Mouse (Mus musculus): ENCODE measurements around the gene Metap1. TPM values are rescaled to one million over a fixed set of nuclear protein-coding genes. Genes with fewer than 3 reads are reported as not detected.

The Metap1 gene
- polyA plus RNA-seq, 1 experiment, result 23.1 TPM

- Histone ChIP-seq H3K36me3 (ENCODE audit: control insufficient read depth, insufficient read depth, low read length) (no peaks in the 10 kb centered on the region), H3K4me3 (ENCODE audit: control insufficient read depth, insufficient read depth, low read length) (no peak overlapping the region), H3K27me3 (ENCODE audit: control insufficient read depth, insufficient read depth, low read length) (no peaks in the 10 kb centered on the region), H3K4me1 (replicated peaks; ENCODE audit: control insufficient read depth, insufficient read depth, low read length) (no peaks in the 10 kb centered on the region), H3K27ac (ENCODE audit: control insufficient read depth, insufficient read depth, low read length) (no peak overlapping the region)
- no peak for DNase-seq
- no peak for TF ChIP-seq POLR2A (IDR thresholded peaks at IDR 0.05; ENCODE audit: control insufficient read depth, extremely low read depth, insufficient read depth, low read length, poor library complexity)
- TF ChIP-seq CTCF (IDR thresholded peaks at IDR 0.05; ENCODE audit: borderline replicate concordance, control insufficient read depth, extremely low read depth, insufficient read depth, low read length, poor library complexity), result no peak
- WGBS, result 89% methylated on average over 2 of the region's 2 CpGs
Observed at GRCm38 (mm10) chr3:138423664-138424063, 65.7 kb downstream of the Metap1 start.

- Histone ChIP-seq H3K27me3 (ENCODE audit: control insufficient read depth, insufficient read depth, low read length) (no peaks in the 10 kb centered on the region), H3K4me1 (replicated peaks; ENCODE audit: control insufficient read depth, insufficient read depth, low read length) (no peaks in the 10 kb centered on the region), H3K27ac (ENCODE audit: control insufficient read depth, insufficient read depth, low read length) (no peak overlapping the region), H3K36me3 (ENCODE audit: control insufficient read depth, insufficient read depth, low read length) (no peaks in the 10 kb centered on the region), H3K4me3 (ENCODE audit: control insufficient read depth, insufficient read depth, low read length) (no peak overlapping the region)
- DNase-seq, result no peak
- 94% methylated on average over 3 of the region's 3 CpGs for WGBS
- TF ChIP-seq POLR2A (IDR thresholded peaks at IDR 0.05; ENCODE audit: control insufficient read depth, extremely low read depth, insufficient read depth, low read length, poor library complexity), result no peak
- no peak for TF ChIP-seq CTCF (IDR thresholded peaks at IDR 0.05; ENCODE audit: borderline replicate concordance, control insufficient read depth, extremely low read depth, insufficient read depth, low read length, poor library complexity)
Observed at GRCm38 (mm10) chr3:138420385-138420784, 68.9 kb downstream of the Metap1 start.

GRCm38 (mm10) chr3:138419369-138419768 is 69.9 kb downstream of the Metap1 start:
- Histone ChIP-seq H3K4me3 (ENCODE audit: control insufficient read depth, insufficient read depth, low read length) (no peak overlapping the region), H3K4me1 (replicated peaks; ENCODE audit: control insufficient read depth, insufficient read depth, low read length) (no peaks in the 10 kb centered on the region), H3K36me3 (ENCODE audit: control insufficient read depth, insufficient read depth, low read length) (no peaks in the 10 kb centered on the region), H3K27me3 (ENCODE audit: control insufficient read depth, insufficient read depth, low read length) (no peaks in the 10 kb centered on the region), H3K27ac (ENCODE audit: control insufficient read depth, insufficient read depth, low read length) (no peak overlapping the region)
- no peak for DNase-seq
- TF ChIP-seq POLR2A (IDR thresholded peaks at IDR 0.05; ENCODE audit: control insufficient read depth, extremely low read depth, insufficient read depth, low read length, poor library complexity), result no peak
- TF ChIP-seq CTCF (IDR thresholded peaks at IDR 0.05; ENCODE audit: borderline replicate concordance, control insufficient read depth, extremely low read depth, insufficient read depth, low read length, poor library complexity), result no peak
- 24% methylated on average over 6 of the region's 6 CpGs for WGBS

- Histone ChIP-seq H3K36me3 (ENCODE audit: control insufficient read depth, insufficient read depth, low read length) (no peaks in the 10 kb centered on the region), H3K27ac (ENCODE audit: control insufficient read depth, insufficient read depth, low read length) (no peak within 1 kb of the TSS), H3K27me3 (ENCODE audit: control insufficient read depth, insufficient read depth, low read length) (no peaks in the 10 kb centered on the region), H3K4me1 (replicated peaks; ENCODE audit: control insufficient read depth, insufficient read depth, low read length) (no peaks in the 10 kb centered on the region), H3K4me3 (ENCODE audit: control insufficient read depth, insufficient read depth, low read length) (no peak within 1 kb of the TSS)
- 92% methylated on average over 6 of the region's 6 CpGs for WGBS
- TF ChIP-seq CTCF (IDR thresholded peaks at IDR 0.05; ENCODE audit: borderline replicate concordance, control insufficient read depth, extremely low read depth, insufficient read depth, low read length, poor library complexity), result no peak
- TF ChIP-seq POLR2A (IDR thresholded peaks at IDR 0.05; ENCODE audit: control insufficient read depth, extremely low read depth, insufficient read depth, low read length, poor library complexity), result no peak
- DNase-seq, result no peak
Observed at GRCm38 (mm10) chr3:138415121-138415690, 74.1 kb downstream of the Metap1 start, which contains the start of gene Adh4. Gene Adh4, plus strand, starts transcription at chr3:138415466.

- H3K27ac ChIP-seq (ENCODE audit: control insufficient read depth, insufficient read depth, low read length), result no peak overlapping the region
- TF ChIP-seq CTCF (IDR thresholded peaks at IDR 0.05; ENCODE audit: borderline replicate concordance, control insufficient read depth, extremely low read depth, insufficient read depth, low read length, poor library complexity), result no peak
- no peak for TF ChIP-seq POLR2A (IDR thresholded peaks at IDR 0.05; ENCODE audit: control insufficient read depth, extremely low read depth, insufficient read depth, low read length, poor library complexity)
- 89% methylated on average over 3 of the region's 3 CpGs for WGBS
- no peaks in the 10 kb centered on the region for H3K4me1 ChIP-seq (replicated peaks; ENCODE audit: control insufficient read depth, insufficient read depth, low read length)
- H3K36me3 ChIP-seq (ENCODE audit: control insufficient read depth, insufficient read depth, low read length), result no peaks in the 10 kb centered on the region
- no peak overlapping the region for H3K4me3 ChIP-seq (ENCODE audit: control insufficient read depth, insufficient read depth, low read length)
- no peak for DNase-seq
- H3K27me3 ChIP-seq (ENCODE audit: control insufficient read depth, insufficient read depth, low read length), result no peaks in the 10 kb centered on the region
Observed at GRCm38 (mm10) chr3:138410211-138410610, 79.1 kb downstream of the Metap1 start.

- TF ChIP-seq CTCF (IDR thresholded peaks at IDR 0.05; ENCODE audit: borderline replicate concordance, control insufficient read depth, extremely low read depth, insufficient read depth, low read length, poor library complexity) (no peak), POLR2A (IDR thresholded peaks at IDR 0.05; ENCODE audit: control insufficient read depth, extremely low read depth, insufficient read depth, low read length, poor library complexity) (no peak)
- H3K4me3 ChIP-seq (ENCODE audit: control insufficient read depth, insufficient read depth, low read length), result no peak overlapping the region
- no peaks in the 10 kb centered on the region for H3K27me3 ChIP-seq (ENCODE audit: control insufficient read depth, insufficient read depth, low read length)
- no peaks in the 10 kb centered on the region for H3K4me1 ChIP-seq (replicated peaks; ENCODE audit: control insufficient read depth, insufficient read depth, low read length)
- DNase-seq, result no peak
- no peak overlapping the region for H3K27ac ChIP-seq (ENCODE audit: control insufficient read depth, insufficient read depth, low read length)
- no peaks in the 10 kb centered on the region for H3K36me3 ChIP-seq (ENCODE audit: control insufficient read depth, insufficient read depth, low read length)
- 95% methylated on average over 1 of the region's 1 CpGs for WGBS
Observed at GRCm38 (mm10) chr3:138409585-138409984, 79.7 kb downstream of the Metap1 start.

Other genes starting within 250 kb of the Metap1 start
- gene Adh1, start 228.5 kb downstream of the Metap1 start, polyA plus RNA-seq (2012; rRNA removed), result 10.4 and 13.1 TPM in 2 replicates
- gene Adh6a, start 176.2 kb downstream of the Metap1 start, polyA plus RNA-seq (2012; rRNA removed), result 0.11 and 0.13 TPM in 2 replicates
- gene Adh6b, start 147.7 kb downstream of the Metap1 start, polyA plus RNA-seq (2012; rRNA removed), result 0.05 and 0.14 TPM in 2 replicates
- not detected in 2 replicates for gene Adh4, start 74.0 kb downstream of the Metap1 start, polyA plus RNA-seq (2012; rRNA removed)
- gene Adh5, start 46.4 kb downstream of the Metap1 start, polyA plus RNA-seq (2012; rRNA removed), result 37.5 TPM in 2 replicates
- 20.1 and 25.1 TPM in 2 replicates for gene Eif4e, start 36.7 kb upstream of the Metap1 start, polyA plus RNA-seq (2012; rRNA removed)

Measured in thymus, adult 2 months (tissue).